Mouse (Mus musculus): Measurements from ENCODE around the gene Stk11ip. TPM values are rescaled to one million over a fixed set of nuclear protein-coding genes. Genes with fewer than 3 reads are reported as not detected.

The Stk11ip gene
- total and polyA plus RNA-seq, 3 experiments, result 30.0 to 201 (median 35.2) TPM

- Histone ChIP-seq H3K9me3 (replicated peaks) (no peaks in the 10 kb centered on the region), H3K36me3 (replicated peaks) (peaks cover 8% of the 10 kb centered on the region), H3K4me1 (ENCODE audit: insufficient read depth, low read depth, low read length) (peaks cover 15% of the 10 kb centered on the region), H3K27me3 (ENCODE audit: insufficient read depth, low read length) (peaks cover 46% of the 10 kb centered on the region), H3K4me3 (ENCODE audit: low read depth, low read length) (no peak overlapping the region; the same call in 1 of the 2 replicates)
- no peak for DNase-seq (ENCODE audit: low spot score)
- TF ChIP-seq GATA1 (IDR thresholded peaks at IDR 0.05; ENCODE audit: borderline replicate concordance, low read length), result no peak
- TF ChIP-seq GATA2 (IDR thresholded peaks at IDR 0.05; ENCODE audit: borderline replicate concordance, low read depth, low read length), result no peak
- no peak for ATAC-seq (ENCODE audit: extremely low read depth, insufficient number of reproducible peaks, low FRiP score, poor library complexity, severe bottlenecking)
Measured at GRCm38 (mm10) chr1:75487405-75488161, 33.7 kb upstream of the Stk11ip start.

DNA sequence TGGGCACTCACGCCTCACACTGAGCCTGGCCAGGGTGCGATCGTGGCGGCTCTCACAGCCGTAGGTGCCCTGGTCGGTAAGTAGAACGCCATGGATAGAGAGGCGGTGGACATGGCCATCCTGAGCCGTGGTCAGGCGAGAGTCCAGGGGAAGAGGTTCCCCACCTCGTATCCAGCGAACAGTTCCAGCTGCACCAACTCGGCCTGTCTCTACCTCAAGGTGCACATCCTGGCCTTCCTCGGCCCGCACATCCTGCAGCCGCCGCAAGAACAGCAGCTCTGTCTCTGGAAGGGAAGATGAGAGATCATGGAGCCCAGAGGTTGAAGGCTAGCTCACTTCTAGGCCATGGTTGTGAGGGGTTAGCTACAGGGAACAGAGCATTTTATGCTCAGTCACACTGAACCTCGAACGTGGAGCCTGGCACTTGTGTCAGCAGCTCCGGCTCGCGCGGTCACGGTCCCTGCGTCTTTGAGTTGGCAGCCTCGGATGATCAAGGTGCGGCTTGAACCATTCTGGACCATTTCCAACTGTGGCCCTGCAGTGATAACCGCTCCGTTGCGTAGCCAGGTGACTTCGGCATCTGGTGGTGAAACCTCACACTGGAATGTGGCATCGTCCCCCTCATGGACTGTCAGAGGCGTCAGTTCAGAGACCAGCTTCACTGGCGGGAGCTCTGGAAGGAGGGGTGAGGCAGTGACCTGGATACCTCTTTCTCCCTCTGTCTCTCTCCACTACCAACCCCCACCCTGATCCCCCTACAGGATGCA is 30.4 kb upstream of the Stk11ip start:
- H3K4me1 ChIP-seq (ENCODE audit: insufficient read depth, low read depth, low read length), result peaks cover 15% of the 10 kb centered on the region
- H3K9me3 ChIP-seq (replicated peaks), result no peaks in the 10 kb centered on the region
- peaks cover 49% of the 10 kb centered on the region for H3K27me3 ChIP-seq (ENCODE audit: insufficient read depth, low read length)
- no peak for TF ChIP-seq GATA2 (IDR thresholded peaks at IDR 0.05; ENCODE audit: borderline replicate concordance, low read depth, low read length)
- no peak for TF ChIP-seq GATA1 (IDR thresholded peaks at IDR 0.05; ENCODE audit: borderline replicate concordance, low read length)
- TF ChIP-seq TAL1 (conservative IDR thresholded peaks at IDR 0.05; ENCODE audit: low read depth, low read length), result no peak
- TF ChIP-seq POLR2AphosphoS5 (IDR thresholded peaks at IDR 0.05; ENCODE audit: insufficient replicate concordance, low read depth, low read length), result no peak
- TF ChIP-seq CTCF (IDR thresholded peaks at IDR 0.05; ENCODE audit: low read depth, low read length), result no peak
- DNase-seq (ENCODE audit: low spot score), result no peak
- no peak overlapping the region for H3K4me3 ChIP-seq (ENCODE audit: low read depth, low read length)
- no peak for ATAC-seq (ENCODE audit: extremely low read depth, insufficient number of reproducible peaks, low FRiP score, poor library complexity, severe bottlenecking)
- no peaks in the 10 kb centered on the region for H3K36me3 ChIP-seq (replicated peaks)

DNA sequence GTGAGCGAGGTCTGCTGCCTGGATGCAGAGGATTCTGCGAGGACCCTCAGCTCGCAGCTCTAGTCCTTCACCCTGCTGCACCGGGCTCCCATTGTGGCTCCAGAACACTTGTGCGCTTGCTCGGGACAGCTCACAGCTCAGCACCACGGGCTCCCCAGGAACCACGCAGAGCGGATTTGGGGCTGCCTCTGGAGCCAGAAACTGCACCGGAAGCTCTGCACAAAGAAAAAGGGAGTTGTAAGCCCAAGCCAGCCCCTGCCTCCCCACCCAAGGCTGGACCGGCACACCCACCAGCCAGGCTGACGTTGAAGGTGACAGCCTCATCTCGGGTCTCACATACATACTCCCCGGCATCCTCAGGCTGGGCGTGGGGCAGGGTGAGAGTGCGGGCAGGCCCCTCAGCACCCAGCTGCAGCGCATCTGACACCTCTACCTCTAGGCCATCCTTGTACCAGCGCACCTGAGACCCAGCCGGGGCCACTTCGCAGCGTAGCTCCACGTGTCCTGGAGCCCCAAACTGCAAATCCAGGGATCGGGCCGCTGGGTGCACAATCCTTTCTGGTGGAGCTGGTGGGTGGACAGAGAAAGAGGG is 28.7 kb upstream of the Stk11ip start:
- DNase-seq (ENCODE audit: low spot score) (no peak), ATAC-seq (ENCODE audit: extremely low read depth, insufficient number of reproducible peaks, low FRiP score, poor library complexity, severe bottlenecking) (no peak)
- Histone ChIP-seq H3K4me1 (ENCODE audit: insufficient read depth, low read depth, low read length) (no peaks in the 10 kb centered on the region; the same call in none of the 2 replicates), H3K4me3 (ENCODE audit: low read depth, low read length) (no peak overlapping the region), H3K9me3 (replicated peaks) (no peaks in the 10 kb centered on the region), H3K36me3 (replicated peaks) (no peaks in the 10 kb centered on the region), H3K27me3 (ENCODE audit: insufficient read depth, low read length) (peaks cover 36% of the 10 kb centered on the region; the same call in 1 of the 2 replicates)
- TF ChIP-seq GATA1 (IDR thresholded peaks at IDR 0.05; ENCODE audit: borderline replicate concordance, low read length) (no peak), TAL1 (conservative IDR thresholded peaks at IDR 0.05; ENCODE audit: low read depth, low read length) (no peak), CTCF (IDR thresholded peaks at IDR 0.05; ENCODE audit: low read depth, low read length) (no peak), POLR2AphosphoS5 (IDR thresholded peaks at IDR 0.05; ENCODE audit: insufficient replicate concordance, low read depth, low read length) (no peak), GATA2 (IDR thresholded peaks at IDR 0.05; ENCODE audit: borderline replicate concordance, low read depth, low read length) (no peak)

GRCm38 (mm10) chr1:75494878-75495548 is 26.3 kb upstream of the Stk11ip start:
- Histone ChIP-seq H3K27me3 (ENCODE audit: insufficient read depth, low read length) (peaks cover 26% of the 10 kb centered on the region; the same call in 1 of the 2 replicates), H3K4me3 (ENCODE audit: low read depth, low read length) (no peak overlapping the region), H3K9me3 (replicated peaks) (no peaks in the 10 kb centered on the region), H3K36me3 (replicated peaks) (no peaks in the 10 kb centered on the region), H3K4me1 (ENCODE audit: insufficient read depth, low read depth, low read length) (no peaks in the 10 kb centered on the region; the same call in 1 of the 2 replicates)
- peak; percentile 47 for DNase-seq (ENCODE audit: low spot score)
- TF ChIP-seq POLR2AphosphoS5 (IDR thresholded peaks at IDR 0.05; ENCODE audit: insufficient replicate concordance, low read depth, low read length) (no peak), GATA1 (IDR thresholded peaks at IDR 0.05; ENCODE audit: borderline replicate concordance, low read length) (no peak), CTCF (IDR thresholded peaks at IDR 0.05; ENCODE audit: low read depth, low read length) (peak; percentile 88)
- peak; percentile 48; the same call in 1 of the 2 replicates for ATAC-seq (ENCODE audit: extremely low read depth, insufficient number of reproducible peaks, low FRiP score, poor library complexity, severe bottlenecking)

- TF ChIP-seq TAL1 (conservative IDR thresholded peaks at IDR 0.05; ENCODE audit: low read depth, low read length) (no peak), CTCF (IDR thresholded peaks at IDR 0.05; ENCODE audit: low read depth, low read length) (no peak), GATA1 (IDR thresholded peaks at IDR 0.05; ENCODE audit: borderline replicate concordance, low read length) (no peak), POLR2AphosphoS5 (IDR thresholded peaks at IDR 0.05; ENCODE audit: insufficient replicate concordance, low read depth, low read length) (no peak), GATA2 (IDR thresholded peaks at IDR 0.05; ENCODE audit: borderline replicate concordance, low read depth, low read length) (no peak)
- Histone ChIP-seq H3K27me3 (ENCODE audit: insufficient read depth, low read length) (peaks cover 19% of the 10 kb centered on the region; the same call in 1 of the 2 replicates), H3K9me3 (replicated peaks) (no peaks in the 10 kb centered on the region), H3K4me1 (ENCODE audit: insufficient read depth, low read depth, low read length) (no peaks in the 10 kb centered on the region; the same call in 1 of the 2 replicates), H3K36me3 (replicated peaks) (no peaks in the 10 kb centered on the region), H3K4me3 (ENCODE audit: low read depth, low read length) (no peak overlapping the region)
- no peak for DNase-seq (ENCODE audit: low spot score)
- no peak for ATAC-seq (ENCODE audit: extremely low read depth, insufficient number of reproducible peaks, low FRiP score, poor library complexity, severe bottlenecking)
Measured at GRCm38 (mm10) chr1:75498897-75499296, 22.4 kb upstream of the Stk11ip start.

Measured in G1E (cell line).